Mouse (Mus musculus): ENCODE results near the gene Mapk8ip2. TPM values are rescaled to one million over a fixed set of nuclear protein-coding genes. Genes with fewer than 3 reads are reported as not detected.

The Mapk8ip2 gene
- polyA plus RNA-seq (2017; shearing (Covaris generic)), result not detected

GRCm38 (mm10) chr15:89453865-89454478 is at the start of gene Mapk8ip2:
TSS of gene Mapk8ip2 (plus strand) at chr15:89453913.

GRCm38 (mm10) chr15:89410118-89410517 is 43.6 kb upstream of the Mapk8ip2 start, which contains the start of gene Syce3:
TSS of gene Syce3 (minus strand) at chr15:89410503.

DNA sequence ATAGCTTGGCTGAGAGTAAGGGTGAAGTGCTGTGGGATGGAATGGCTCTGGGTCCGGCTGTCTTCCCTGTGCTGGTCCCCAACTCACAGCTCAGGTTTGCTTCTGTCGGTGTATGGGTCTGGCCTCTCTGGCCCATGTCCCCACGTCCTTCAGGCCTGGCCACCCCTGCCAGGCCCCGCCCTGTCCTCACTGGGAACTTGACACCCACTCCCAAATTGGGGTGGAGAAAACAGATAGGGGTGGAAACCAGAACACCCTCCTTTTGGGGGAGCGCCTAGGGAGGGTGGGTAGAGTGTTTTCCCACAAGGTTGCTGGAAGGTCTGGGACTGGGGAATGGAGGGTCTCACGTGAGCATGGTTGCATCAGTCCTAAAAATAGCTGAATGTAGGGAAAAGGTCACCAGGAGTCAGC is 28.0 kb upstream of the Mapk8ip2 start, which contains the start of gene Cpt1b:
Gene Cpt1b, minus strand, starts transcription at position 153 of the 411 bp plus-strand sequence.

DNA sequence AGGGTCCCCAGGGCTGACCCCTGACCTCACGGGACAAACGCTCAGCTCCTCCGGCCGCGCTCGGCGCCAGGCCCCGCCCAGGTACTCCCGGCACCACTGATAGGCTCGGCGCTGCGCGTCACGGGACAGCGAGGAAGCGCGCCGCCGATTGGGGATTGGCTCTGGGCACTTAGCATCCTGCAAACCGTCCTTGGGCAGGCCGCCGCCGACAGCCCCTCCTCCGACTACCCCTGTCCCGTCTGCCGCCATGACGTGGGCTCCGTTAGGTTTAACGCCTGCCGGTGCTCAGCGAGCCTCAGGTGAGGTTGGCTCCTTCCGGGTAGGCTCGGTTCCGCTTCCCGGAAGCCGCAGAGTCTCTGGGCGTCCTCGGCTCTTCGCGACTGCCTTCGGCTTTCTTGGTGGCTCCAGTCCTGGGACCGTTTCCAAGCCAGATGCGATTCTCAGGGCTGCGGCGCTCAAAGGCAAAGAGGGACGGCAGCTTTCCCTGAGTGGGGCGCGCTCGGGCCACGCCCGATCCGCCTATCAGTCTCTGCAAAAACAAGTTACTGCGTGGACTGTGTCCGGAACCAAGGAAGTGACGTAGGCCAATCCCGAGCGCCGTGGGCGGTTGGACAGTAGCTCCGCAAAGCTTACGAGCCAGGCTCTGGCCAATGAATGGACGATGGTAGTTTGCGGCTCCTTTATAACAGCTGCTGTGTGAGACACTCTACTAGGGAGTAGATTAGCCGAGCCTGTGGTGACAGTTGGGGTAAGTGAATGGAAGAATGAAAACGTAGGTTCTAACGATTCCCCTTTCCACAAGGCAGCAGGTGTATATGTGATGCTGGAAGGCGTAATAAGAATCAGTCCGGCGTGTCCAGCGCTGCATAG is 24.1 kb upstream of the Mapk8ip2 start, which contains the start of the genes C730034F03Rik, Gm44502 and Chkb:
Gene C730034F03Rik, plus strand, starts transcription at position 238 of the 870 bp plus-strand sequence.
Gene Gm44502, minus strand, starts transcription at position 345 of the 870 bp plus-strand sequence.
Gene Chkb, minus strand, starts transcription at position 557 of the 870 bp plus-strand sequence.

DNA sequence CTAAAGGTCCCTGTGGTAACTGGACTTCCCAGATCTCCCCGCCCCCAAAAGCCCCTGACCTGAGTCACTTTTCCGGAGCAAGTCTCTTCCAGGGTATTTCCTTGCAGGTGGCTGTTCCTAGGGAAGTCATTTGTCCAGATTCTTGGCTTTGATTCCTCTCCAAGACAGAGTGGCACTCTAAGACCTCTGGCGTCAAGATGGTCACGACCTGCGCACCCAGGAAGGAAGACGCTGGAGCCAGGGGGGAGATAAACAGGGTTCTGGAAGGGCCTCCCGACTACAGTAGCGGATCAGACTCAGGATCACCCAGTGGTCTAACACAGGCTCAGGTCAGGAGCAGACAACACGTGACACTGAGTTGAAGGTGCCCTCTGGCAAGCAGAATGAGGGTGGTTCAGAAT is 23.4 kb downstream of the Mapk8ip2 start, which contains the start of gene Arsa:
Gene Arsa, minus strand, starts transcription at position 335 of the 401 bp plus-strand sequence.

DNA sequence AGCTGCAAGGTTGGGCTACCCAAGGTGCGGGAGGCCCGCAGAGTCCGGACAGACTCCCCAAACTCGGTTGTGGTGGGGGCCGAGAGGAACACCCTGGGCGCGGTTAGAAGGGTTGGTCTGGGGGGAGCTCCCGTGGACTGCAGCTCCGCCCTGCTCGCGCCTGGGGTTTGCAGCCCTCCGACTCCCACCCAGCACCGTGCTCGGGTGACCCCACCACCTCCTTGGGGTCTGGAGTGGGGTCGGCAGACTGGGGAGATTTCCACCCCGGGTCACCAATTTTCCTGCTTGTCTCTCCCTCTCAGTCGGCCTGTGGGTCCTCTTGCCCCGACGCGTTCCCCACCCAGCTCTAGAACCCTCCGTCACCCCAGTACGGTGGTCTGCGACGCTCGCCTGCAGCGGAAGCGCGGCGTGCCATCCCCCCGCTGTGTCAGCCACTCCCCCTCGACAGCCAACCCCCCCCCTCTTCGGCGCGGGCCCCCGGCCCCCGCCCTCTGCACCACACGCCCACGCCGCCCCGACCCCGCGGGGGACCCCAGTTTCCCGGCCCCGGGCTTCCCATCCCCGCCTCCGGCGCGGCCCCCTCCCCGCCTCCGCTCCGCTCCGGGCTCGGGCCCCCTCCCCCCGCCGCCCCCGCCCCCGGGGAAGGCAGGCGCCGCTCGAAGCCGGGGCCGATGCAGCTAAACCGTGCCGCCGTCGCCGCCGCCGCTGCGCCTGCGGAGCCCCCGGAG is 45.4 kb downstream of the Mapk8ip2 start, which contains the start of gene Shank3:
Gene Shank3, plus strand, starts transcription at position 663 of the 728 bp plus-strand sequence.

Other genes with a start within 250 kb of the Mapk8ip2 start
- 16.7 TPM for gene Ppp6r2, start 242.4 kb upstream of the Mapk8ip2 start, polyA plus RNA-seq (2017; shearing (Covaris generic))
- gene Sbf1, start 138.6 kb upstream of the Mapk8ip2 start, polyA plus RNA-seq (2017; shearing (Covaris generic)), result 99.5 TPM
- gene Adm2, start 131.2 kb upstream of the Mapk8ip2 start, polyA plus RNA-seq (2017; shearing (Covaris generic)), result not detected
- 0.60 TPM for gene Miox, start 119.5 kb upstream of the Mapk8ip2 start, polyA plus RNA-seq (2017; shearing (Covaris generic))
- 42.8 TPM for gene Lmf2, start 98.3 kb upstream of the Mapk8ip2 start, polyA plus RNA-seq (2017; shearing (Covaris generic))
- gene Ncaph2, start 98.2 kb upstream of the Mapk8ip2 start, polyA plus RNA-seq (2017; shearing (Covaris generic)), result 144 TPM
- gene Sco2, start 80.1 kb upstream of the Mapk8ip2 start, polyA plus RNA-seq (2017; shearing (Covaris generic)), result 3.4 TPM
- 1.5 TPM for gene Tymp, start 76.9 kb upstream of the Mapk8ip2 start, polyA plus RNA-seq (2017; shearing (Covaris generic))
- not detected for gene Odf3b, start 74.6 kb upstream of the Mapk8ip2 start, polyA plus RNA-seq (2017; shearing (Covaris generic))
- not detected for gene Klhdc7b, start 69.0 kb upstream of the Mapk8ip2 start, polyA plus RNA-seq (2017; shearing (Covaris generic))
- not detected for gene Syce3, start 43.4 kb upstream of the Mapk8ip2 start, polyA plus RNA-seq (2017; shearing (Covaris generic))
- 0.37 TPM for gene Cpt1b, start 28.1 kb upstream of the Mapk8ip2 start, polyA plus RNA-seq (2017; shearing (Covaris generic))
- 6.8 TPM for gene C730034F03Rik, start 24.3 kb upstream of the Mapk8ip2 start, polyA plus RNA-seq (2017; shearing (Covaris generic))
- not detected for gene Gm44502, start 24.2 kb upstream of the Mapk8ip2 start, polyA plus RNA-seq (2017; shearing (Covaris generic))
- 102 TPM for gene Chkb, start 24.0 kb upstream of the Mapk8ip2 start, polyA plus RNA-seq (2017; shearing (Covaris generic))
- 13.1 TPM for gene Arsa, start 23.5 kb downstream of the Mapk8ip2 start, polyA plus RNA-seq (2017; shearing (Covaris generic))
- not detected for gene Shank3, start 45.7 kb downstream of the Mapk8ip2 start, polyA plus RNA-seq (2017; shearing (Covaris generic))
- gene Acr, start 114.4 kb downstream of the Mapk8ip2 start, polyA plus RNA-seq (2017; shearing (Covaris generic)), result not detected
- 0.80 TPM for gene Rabl2, start 138.0 kb downstream of the Mapk8ip2 start, polyA plus RNA-seq (2017; shearing (Covaris generic))

Measured in effector memory CD4-positive, alpha-beta T cell, adult 7 months (primary cell).